Mouse (Mus musculus): ENCODE results near the gene Mycbp2. TPM values are rescaled to one million over a fixed set of nuclear protein-coding genes. Genes with fewer than 3 reads are reported as not detected.

Mycbp2 gene
- polyA plus RNA-seq, 1 experiment from 2014 or later, result 24.8 TPM

DNA sequence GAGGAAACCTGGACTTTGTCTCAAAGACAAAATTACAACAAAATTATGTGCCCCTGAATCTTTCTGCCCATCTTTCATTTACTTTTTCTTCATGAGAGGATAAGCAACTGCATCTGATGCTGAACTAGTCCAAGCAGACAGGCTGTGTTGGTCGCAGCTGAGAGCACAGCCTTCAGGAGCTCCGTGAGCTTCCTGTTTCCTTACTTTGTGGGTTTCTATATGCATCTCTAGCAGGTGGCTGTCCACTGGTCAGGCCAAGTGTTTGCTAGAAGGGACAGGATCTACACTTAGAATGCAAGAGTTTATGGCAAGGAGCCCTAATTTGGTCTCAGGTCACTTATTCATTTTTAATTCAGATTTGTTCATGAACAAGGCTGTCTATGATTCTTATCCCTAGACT is 50.4 kb downstream of the Mycbp2 start:
- H3K36me3 ChIP-seq (ENCODE audit: control insufficient read depth, insufficient read depth, low read length), result peaks cover 3% of the 10 kb centered on the region; the same call in 1 of the 2 replicates
- H3K9ac ChIP-seq (ENCODE audit: low read length), result no peak overlapping the region
- H3K4me3 ChIP-seq (ENCODE audit: low read depth, low read length), result no peak overlapping the region
- no peak overlapping the region for H3K4me2 ChIP-seq
- H3K4me1 ChIP-seq (ENCODE audit: control insufficient read depth, insufficient read depth, low read length), result no peaks in the 10 kb centered on the region
- H3K27ac ChIP-seq (ENCODE audit: low read depth, low read length), result no peak overlapping the region
- DNase-seq (ENCODE audit: low spot score, missing footprints) (peak; percentile 41), ATAC-seq (ENCODE audit: low FRiP score) (no peak)
- no peaks in the 10 kb centered on the region for H3K27me3 ChIP-seq (ENCODE audit: control insufficient read depth, insufficient read depth, low read length)
- H3K9me3 ChIP-seq (ENCODE audit: control insufficient read depth, low read length), result no peaks in the 10 kb centered on the region
- WGBS, result 98% methylated on average over 2 of the region's 2 CpGs

DNA sequence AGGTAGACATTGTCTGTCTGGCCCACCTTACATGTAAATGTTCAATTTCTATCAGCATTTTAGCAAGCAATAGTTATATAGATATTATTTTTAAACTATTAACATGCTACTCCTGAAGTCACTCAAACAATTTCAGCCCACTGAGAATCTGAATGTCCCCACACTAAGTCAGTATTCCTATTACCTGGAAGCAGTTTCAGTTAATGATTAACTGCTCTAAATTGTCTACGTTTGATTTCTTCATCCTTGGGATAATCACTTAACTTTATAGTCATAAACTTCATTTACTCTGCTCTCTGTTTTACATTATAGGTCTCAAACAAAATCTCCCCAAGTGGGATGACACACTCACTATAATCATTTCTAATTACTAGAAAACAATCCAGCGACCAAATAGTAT is 60.0 kb downstream of the Mycbp2 start:
- 88% methylated on average over 2 of the region's 2 CpGs for WGBS
- ATAC-seq (ENCODE audit: low FRiP score), result no peak
- Histone ChIP-seq H3K36me3 (ENCODE audit: control insufficient read depth, insufficient read depth, low read length) (no peaks in the 10 kb centered on the region), H3K27ac (ENCODE audit: low read depth, low read length) (no peak overlapping the region), H3K4me3 (ENCODE audit: low read depth, low read length) (no peak overlapping the region), H3K27me3 (ENCODE audit: control insufficient read depth, insufficient read depth, low read length) (no peaks in the 10 kb centered on the region), H3K4me2 (no peak overlapping the region), H3K4me1 (ENCODE audit: control insufficient read depth, insufficient read depth, low read length) (no peaks in the 10 kb centered on the region), H3K9me3 (ENCODE audit: control insufficient read depth, low read length) (no peaks in the 10 kb centered on the region), H3K9ac (ENCODE audit: low read length) (no peak overlapping the region)
- DNase-seq (ENCODE audit: low spot score, missing footprints), result peak; percentile 23

DNA sequence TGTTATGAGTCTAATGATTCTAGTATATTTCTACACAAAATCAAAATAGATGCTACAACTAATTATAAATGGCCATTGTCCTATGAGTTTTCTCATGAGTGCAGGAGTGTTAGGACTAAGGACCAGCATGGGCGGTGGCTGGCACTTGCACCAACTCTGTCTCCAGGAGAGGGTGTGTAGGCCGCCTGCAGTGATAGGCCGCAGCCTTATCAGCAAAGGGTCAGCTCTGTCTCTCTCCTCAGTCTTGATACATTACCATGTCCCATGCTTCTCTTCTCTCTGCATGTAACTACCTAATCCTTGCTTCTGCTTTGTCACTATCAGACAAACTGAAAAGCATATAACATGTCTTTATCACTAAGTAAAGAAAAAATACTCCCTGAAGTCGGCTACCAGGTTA is 69.9 kb downstream of the Mycbp2 start:
- H3K36me3 ChIP-seq (ENCODE audit: control insufficient read depth, insufficient read depth, low read length), result no peaks in the 10 kb centered on the region
- no peak overlapping the region for H3K27ac ChIP-seq (ENCODE audit: low read depth, low read length)
- H3K9ac ChIP-seq (ENCODE audit: low read length), result no peak overlapping the region
- H3K4me1 ChIP-seq (ENCODE audit: control insufficient read depth, insufficient read depth, low read length), result no peaks in the 10 kb centered on the region
- ATAC-seq (ENCODE audit: low FRiP score), result no peak
- no peaks in the 10 kb centered on the region for H3K27me3 ChIP-seq (ENCODE audit: control insufficient read depth, insufficient read depth, low read length)
- H3K4me3 ChIP-seq (ENCODE audit: low read depth, low read length), result no peak overlapping the region
- DNase-seq (ENCODE audit: low spot score, missing footprints), result peak; percentile 39
- 88% methylated on average over 4 of the region's 4 CpGs for WGBS
- H3K9me3 ChIP-seq (ENCODE audit: control insufficient read depth, low read length), result no peaks in the 10 kb centered on the region
- H3K4me2 ChIP-seq, result no peak overlapping the region

DNA sequence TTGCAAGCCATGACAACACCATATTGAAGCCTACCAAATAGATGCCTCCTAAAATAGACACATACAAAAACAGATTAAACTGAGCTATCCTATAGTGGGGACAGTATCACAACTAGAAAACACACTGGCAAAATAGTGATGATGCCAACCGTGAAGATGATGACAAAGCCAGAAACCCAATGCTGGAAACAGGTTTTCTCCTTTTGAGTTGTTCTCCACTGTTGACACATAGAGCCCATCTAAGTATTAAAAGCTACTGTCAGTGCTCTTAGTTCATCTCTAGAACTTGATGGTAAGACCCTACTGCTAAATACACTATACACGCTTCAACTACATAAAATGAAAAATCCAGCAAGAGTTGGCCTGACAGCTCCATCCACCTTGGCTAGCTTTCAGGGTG is 86.2 kb downstream of the Mycbp2 start:
- Histone ChIP-seq H3K27me3 (ENCODE audit: control insufficient read depth, insufficient read depth, low read length) (no peaks in the 10 kb centered on the region), H3K4me1 (ENCODE audit: control insufficient read depth, insufficient read depth, low read length) (no peaks in the 10 kb centered on the region), H3K4me2 (no peak overlapping the region), H3K36me3 (ENCODE audit: control insufficient read depth, insufficient read depth, low read length) (no peaks in the 10 kb centered on the region), H3K27ac (ENCODE audit: low read depth, low read length) (no peak overlapping the region), H3K4me3 (ENCODE audit: low read depth, low read length) (no peak overlapping the region), H3K9ac (ENCODE audit: low read length) (no peak overlapping the region), H3K9me3 (ENCODE audit: control insufficient read depth, low read length) (no peaks in the 10 kb centered on the region)
- 89% methylated on average over 2 of the region's 2 CpGs for WGBS
- DNase-seq (ENCODE audit: low spot score, missing footprints) (peak; percentile 61), ATAC-seq (ENCODE audit: low FRiP score) (no peak)

DNA sequence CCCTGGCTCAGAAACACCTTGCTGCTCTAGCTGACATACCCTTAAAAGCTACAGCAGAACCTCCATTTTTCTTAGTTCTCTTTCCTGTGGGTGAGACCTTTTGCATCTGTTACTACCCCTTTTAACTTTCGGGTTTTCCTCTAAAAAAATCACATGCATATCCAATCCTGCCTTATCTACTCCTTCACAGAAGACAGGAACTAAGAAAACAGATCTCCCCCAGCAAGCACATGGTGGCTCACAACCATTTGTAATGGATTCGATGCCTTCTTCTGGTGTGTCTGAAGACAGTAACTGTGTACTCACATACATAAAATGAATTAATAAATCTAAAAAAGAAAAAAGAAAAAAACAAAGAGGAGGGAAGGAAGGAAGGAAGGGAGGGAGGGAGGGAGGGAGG is 87.9 kb downstream of the Mycbp2 start:
- no peaks in the 10 kb centered on the region for H3K4me1 ChIP-seq (ENCODE audit: control insufficient read depth, insufficient read depth, low read length)
- no peaks in the 10 kb centered on the region for H3K27me3 ChIP-seq (ENCODE audit: control insufficient read depth, insufficient read depth, low read length)
- no peak overlapping the region for H3K27ac ChIP-seq (ENCODE audit: low read depth, low read length)
- H3K4me3 ChIP-seq (ENCODE audit: low read depth, low read length), result no peak overlapping the region
- H3K36me3 ChIP-seq (ENCODE audit: control insufficient read depth, insufficient read depth, low read length), result no peaks in the 10 kb centered on the region
- no peak for ATAC-seq (ENCODE audit: low FRiP score)
- H3K9me3 ChIP-seq (ENCODE audit: control insufficient read depth, low read length), result no peaks in the 10 kb centered on the region
- no peak overlapping the region for H3K9ac ChIP-seq (ENCODE audit: low read length)
- no peak overlapping the region for H3K4me2 ChIP-seq
- 92% methylated on average over 2 of the region's 2 CpGs for WGBS
- DNase-seq (ENCODE audit: low spot score, missing footprints), result no peak

DNA sequence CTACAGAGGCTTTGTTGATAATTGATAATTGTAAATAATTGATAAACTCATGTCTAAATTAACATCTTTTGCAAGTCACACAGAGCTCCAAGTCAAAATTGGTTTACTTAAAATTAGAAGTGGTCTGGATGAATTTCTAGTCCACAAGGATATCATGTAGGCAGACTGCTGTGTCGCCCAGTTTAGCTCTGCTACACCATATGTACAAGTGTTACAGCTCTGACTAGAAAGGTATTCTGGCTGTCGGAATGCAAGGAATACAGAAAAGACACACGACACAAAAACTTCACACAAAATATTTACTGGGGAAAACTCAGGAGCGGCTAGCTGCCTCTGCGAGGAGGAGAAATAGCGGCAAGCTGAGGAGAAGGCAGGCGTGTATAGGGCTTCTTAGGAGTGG is 89.7 kb downstream of the Mycbp2 start:
- DNase-seq (ENCODE audit: low spot score, missing footprints) (no peak), ATAC-seq (ENCODE audit: low FRiP score) (no peak)
- Histone ChIP-seq H3K4me3 (ENCODE audit: low read depth, low read length) (no peak overlapping the region), H3K4me1 (ENCODE audit: control insufficient read depth, insufficient read depth, low read length) (no peaks in the 10 kb centered on the region), H3K36me3 (ENCODE audit: control insufficient read depth, insufficient read depth, low read length) (no peaks in the 10 kb centered on the region), H3K4me2 (no peak overlapping the region), H3K9ac (ENCODE audit: low read length) (no peak overlapping the region), H3K9me3 (ENCODE audit: control insufficient read depth, low read length) (no peaks in the 10 kb centered on the region), H3K27ac (ENCODE audit: low read depth, low read length) (no peak overlapping the region), H3K27me3 (ENCODE audit: control insufficient read depth, insufficient read depth, low read length) (no peaks in the 10 kb centered on the region)
- 94% methylated on average over 7 of the region's 7 CpGs for WGBS

DNA sequence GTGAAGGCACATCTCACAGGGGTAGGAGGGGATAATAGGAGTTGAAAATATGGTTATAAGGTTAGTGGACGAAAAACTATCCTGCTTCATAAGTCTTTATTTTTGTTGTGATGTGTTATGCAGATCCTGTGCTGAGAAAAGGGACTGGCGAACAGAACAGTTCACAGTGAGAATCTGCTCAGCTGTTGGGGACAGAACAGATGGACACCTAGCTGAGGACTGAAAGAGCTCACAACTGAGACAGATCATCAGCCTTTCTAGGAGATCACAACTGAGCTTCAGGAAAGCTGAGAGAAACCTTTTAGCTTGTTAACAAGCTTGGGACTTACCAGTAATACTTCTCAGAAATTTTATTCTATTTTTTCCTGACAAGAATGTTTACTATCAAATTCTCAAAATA is 92.3 kb downstream of the Mycbp2 start:
- Histone ChIP-seq H3K9me3 (ENCODE audit: control insufficient read depth, low read length) (no peaks in the 10 kb centered on the region), H3K4me2 (no peak overlapping the region), H3K4me3 (ENCODE audit: low read depth, low read length) (no peak overlapping the region), H3K36me3 (ENCODE audit: control insufficient read depth, insufficient read depth, low read length) (no peaks in the 10 kb centered on the region), H3K27ac (ENCODE audit: low read depth, low read length) (no peak overlapping the region), H3K4me1 (ENCODE audit: control insufficient read depth, insufficient read depth, low read length) (no peaks in the 10 kb centered on the region), H3K9ac (ENCODE audit: low read length) (no peak overlapping the region), H3K27me3 (ENCODE audit: control insufficient read depth, insufficient read depth, low read length) (no peaks in the 10 kb centered on the region)
- DNase-seq (ENCODE audit: low spot score, missing footprints) (peak; percentile 61), ATAC-seq (ENCODE audit: low FRiP score) (no peak)
- WGBS, result 85% methylated on average over 2 of the region's 2 CpGs

DNA sequence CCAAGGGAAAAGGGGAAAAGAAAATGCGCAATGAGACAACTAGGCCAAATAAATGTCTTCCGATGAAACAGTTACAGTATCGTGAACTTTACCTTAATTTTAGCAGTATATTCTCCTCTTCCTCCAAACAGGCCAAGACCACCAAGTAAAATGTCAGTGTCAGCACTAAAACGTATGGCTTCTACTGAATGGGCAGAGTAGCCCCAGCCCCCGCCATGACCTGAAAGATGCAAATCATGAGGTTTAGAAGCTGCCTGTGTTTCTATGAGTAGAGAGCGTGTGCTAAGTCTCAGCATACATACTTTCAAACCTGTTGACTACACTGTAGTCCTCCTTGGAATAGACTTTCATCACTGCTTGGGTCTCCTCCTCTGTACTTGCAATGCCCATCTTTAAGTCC is 104.6 kb downstream of the Mycbp2 start:
- no peak for DNase-seq (ENCODE audit: low spot score, missing footprints)
- WGBS, result 94% methylated on average over 6 of the region's 6 CpGs
- H3K36me3 ChIP-seq (ENCODE audit: control insufficient read depth, insufficient read depth, low read length), result peaks cover 7% of the 10 kb centered on the region
- H3K9ac ChIP-seq (ENCODE audit: low read length), result no peak overlapping the region
- no peaks in the 10 kb centered on the region for H3K9me3 ChIP-seq (ENCODE audit: control insufficient read depth, low read length)
- no peak overlapping the region for H3K4me3 ChIP-seq (ENCODE audit: low read depth, low read length)
- ATAC-seq (ENCODE audit: low FRiP score), result no peak
- H3K4me2 ChIP-seq, result no peak overlapping the region
- H3K27me3 ChIP-seq (ENCODE audit: control insufficient read depth, insufficient read depth, low read length), result no peaks in the 10 kb centered on the region
- no peak overlapping the region for H3K27ac ChIP-seq (ENCODE audit: low read depth, low read length)
- no peaks in the 10 kb centered on the region for H3K4me1 ChIP-seq (ENCODE audit: control insufficient read depth, insufficient read depth, low read length)

DNA sequence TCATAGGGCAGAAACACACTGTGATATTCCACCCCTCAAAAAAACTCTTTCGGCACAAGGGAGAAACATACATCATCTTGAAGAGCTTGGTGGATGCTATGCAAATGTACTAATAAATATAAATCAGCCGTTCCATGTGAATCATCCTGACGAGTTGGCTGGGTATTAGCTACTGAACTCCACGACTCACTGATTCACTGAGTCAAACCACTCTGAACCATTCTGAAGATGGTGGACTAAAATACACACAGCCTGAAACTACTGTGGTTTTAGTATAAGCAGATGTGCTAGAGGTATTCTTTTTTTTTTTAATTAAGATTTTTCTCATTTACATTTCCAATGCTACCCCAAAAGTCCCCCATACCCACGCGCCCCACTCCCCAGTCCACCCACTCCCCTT is 111.8 kb downstream of the Mycbp2 start:
- Histone ChIP-seq H3K36me3 (ENCODE audit: control insufficient read depth, insufficient read depth, low read length) (peaks cover 2% of the 10 kb centered on the region; the same call in 1 of the 2 replicates), H3K27ac (ENCODE audit: low read depth, low read length) (no peak overlapping the region), H3K4me1 (ENCODE audit: control insufficient read depth, insufficient read depth, low read length) (no peaks in the 10 kb centered on the region), H3K9ac (ENCODE audit: low read length) (no peak overlapping the region), H3K4me3 (ENCODE audit: low read depth, low read length) (no peak overlapping the region), H3K9me3 (ENCODE audit: control insufficient read depth, low read length) (no peaks in the 10 kb centered on the region), H3K27me3 (ENCODE audit: control insufficient read depth, insufficient read depth, low read length) (no peaks in the 10 kb centered on the region), H3K4me2 (no peak overlapping the region)
- ATAC-seq (ENCODE audit: low FRiP score), result no peak
- peak; percentile 75 for DNase-seq (ENCODE audit: low spot score, missing footprints)
- WGBS, result 93% methylated on average over 6 of the region's 6 CpGs

Measured in midbrain, embryonic 11.5 days (tissue).